Mouse (Mus musculus) E14TG2a.4 (cell line): Measurements from ENCODE around the gene Adamts9.

Source experiments
- CTCF ChIP-seq: conservative IDR thresholded peaks from 2 replicates; pipeline ENCODE4 v1.5.1; 2014; ENCODE audit warnings: low read length
- NANOG ChIP-seq: IDR thresholded peaks from 2 replicates; pipeline ENCODE4 v1.6.1; 2014; ENCODE audit warnings: borderline replicate concordance, low read length, mixed read lengths
- POU5F1 ChIP-seq: IDR thresholded peaks from 2 replicates; pipeline ENCODE4 v1.6.1; 2014; ENCODE audit warnings: low read length, borderline replicate concordance

DNA sequence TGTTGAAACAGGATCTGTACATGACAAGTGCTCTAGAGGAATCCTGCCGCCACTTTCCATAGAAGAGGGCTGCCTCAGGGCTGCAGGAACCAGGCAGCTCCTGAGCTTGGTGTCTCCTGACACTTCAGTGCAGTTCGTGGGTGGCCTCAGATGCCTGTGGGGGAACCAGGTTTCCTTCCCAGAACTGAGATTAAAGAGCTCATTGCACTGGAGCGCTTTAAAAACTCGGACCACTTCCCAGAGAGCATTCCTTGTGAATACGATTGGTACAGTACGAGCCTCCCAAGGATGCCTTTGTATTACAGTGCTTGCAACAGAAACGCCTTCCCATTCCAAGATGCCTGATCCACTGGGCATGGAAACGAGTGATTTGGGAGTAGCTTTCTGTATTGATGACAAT is 18.8 kb downstream of the Adamts9 start:
- TF ChIP-seq NANOG, result no peak
- no peak for TF ChIP-seq POU5F1
- no peak for TF ChIP-seq CTCF
